ENCODE assay signal across 19 mouse cellular contexts in the genomic region with DNA sequence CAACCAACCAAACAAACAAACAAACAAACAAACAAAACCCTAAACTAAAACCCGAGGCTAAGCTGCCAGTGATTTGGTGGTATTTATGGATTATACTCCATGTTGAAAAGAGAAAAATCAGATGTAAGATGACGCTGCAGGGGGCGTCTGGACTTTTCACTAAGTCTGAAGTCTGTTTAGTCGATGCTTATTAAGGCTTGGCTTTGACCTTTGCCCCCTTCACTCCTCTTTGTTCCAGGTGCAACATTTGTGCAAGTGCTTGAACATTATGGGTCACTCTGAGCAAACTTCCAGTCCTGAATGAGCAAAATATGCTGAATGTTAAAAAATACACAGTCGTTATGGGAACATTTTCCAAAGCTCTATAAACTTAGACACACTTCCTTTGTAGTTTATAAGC.
DNase-seq lines count a peak whose midpoint lies in the region; ATAC-seq lines count a peak whose summit lies in the region.
"Had no signal": no experiment of that assay in that cellular context is flagged by ENCODE, and none has a peak within 500 bp of the region (broad histone marks: within the 10 kb centered on the region; RNA-seq: fewer than 3 reads in every experiment).

No protein-coding gene starts in this region.

- no peak overlapping the region for H3K9ac ChIP-seq in kidney, embryonic 16.5 days (replicated peaks; ENCODE audit: low read length)
- no peak overlapping the region for H3K9ac ChIP-seq in intestine, embryonic 14.5 days (ENCODE audit: low read length)
- H3K9ac ChIP-seq: embryonic facial prominence, embryonic 15.5 days; heart, embryonic 15.5 days; liver, postnatal 0 days; neural tube, embryonic 12.5 days had no signal

- 52% methylated on average over 5 of the region's 5 CpGs for whole genome bisulfite sequencing in kidney, embryonic 16.5 days
- WGBS in intestine, embryonic 14.5 days: 52% methylated on average over 5 of the region's 5 CpGs
- 39% methylated on average over 5 of the region's 5 CpGs for WGBS in limb, embryonic 10.5 days

- H3K4me3 ChIP-seq in kidney, embryonic 16.5 days (ENCODE audit: low read length): no peak overlapping the region
- no peak overlapping the region for H3K4me3 ChIP-seq in intestine, embryonic 14.5 days (ENCODE audit: low read depth, low read length)
- peak overlapping the region; percentile 26 for H3K4me3 ChIP-seq in limb, embryonic 10.5 days
- H3K4me3 ChIP-seq: embryonic facial prominence, embryonic 15.5 days; heart, adult 2 months; heart, embryonic 15.5 days; neural tube, embryonic 12.5 days had no signal

- no peaks in the 10 kb centered on the region for H3K9me3 ChIP-seq in kidney, embryonic 16.5 days (ENCODE audit: low read length)
- no peaks in the 10 kb centered on the region for H3K9me3 ChIP-seq in intestine, embryonic 14.5 days (ENCODE audit: control insufficient read depth, low read length)
- no peaks in the 10 kb centered on the region for H3K9me3 ChIP-seq in limb, embryonic 10.5 days (replicated peaks)
- H3K9me3 ChIP-seq: embryonic facial prominence, embryonic 15.5 days; heart, embryonic 15.5 days; neural tube, embryonic 12.5 days had no signal

- no peak overlapping the region for H3K27ac ChIP-seq in kidney, embryonic 16.5 days (ENCODE audit: low read length)
- H3K27ac ChIP-seq in intestine, embryonic 14.5 days (ENCODE audit: low read depth): no peak overlapping the region
- peak overlapping the region; percentile 53; the same call in 1 of the 2 replicates for H3K27ac ChIP-seq in limb, embryonic 10.5 days
- H3K27ac ChIP-seq: embryonic facial prominence, embryonic 15.5 days; heart, adult 2 months; heart, embryonic 15.5 days; kidney, postnatal 0 days; neural tube, embryonic 12.5 days had no signal

- ATAC-seq in kidney, embryonic 16.5 days (ENCODE audit: low FRiP score, low TSS enrichment): no peak
- 0 out of 2 replicates have a peak, but pooled peaks have one; percentile 43 for ATAC-seq in intestine, embryonic 14.5 days (replicated peaks; ENCODE audit: low FRiP score, low TSS enrichment, low read depth)
- ATAC-seq: liver, postnatal 0 days had no signal

- H3K36me3 ChIP-seq in kidney, embryonic 16.5 days (ENCODE audit: insufficient read depth, low read length): no peaks in the 10 kb centered on the region; the same call in 1 of the 2 replicates
- peaks cover 18% of the 10 kb centered on the region for H3K36me3 ChIP-seq in intestine, embryonic 14.5 days (ENCODE audit: control insufficient read depth, insufficient read depth, low read length)
- H3K36me3 ChIP-seq in limb, embryonic 10.5 days: peaks cover 43% of the 10 kb centered on the region
- H3K36me3 ChIP-seq: embryonic facial prominence, embryonic 15.5 days had no signal

- no peak overlapping the region for H3K4me2 ChIP-seq in kidney, embryonic 16.5 days (replicated peaks; ENCODE audit: low read depth, low read length)
- H3K4me2 ChIP-seq in intestine, embryonic 14.5 days (ENCODE audit: low read length): no peak overlapping the region
- H3K4me2 ChIP-seq: embryonic facial prominence, embryonic 15.5 days; heart, embryonic 15.5 days had no signal

- H3K4me1 ChIP-seq in kidney, embryonic 16.5 days (ENCODE audit: insufficient read depth, low read length): peaks cover 15% of the 10 kb centered on the region
- H3K4me1 ChIP-seq in intestine, embryonic 14.5 days (replicated peaks; ENCODE audit: control insufficient read depth, insufficient read depth, low read length): peaks cover 22% of the 10 kb centered on the region
- peaks cover 32% of the 10 kb centered on the region for H3K4me1 ChIP-seq in limb, embryonic 10.5 days

- DNase-seq in embryo, embryonic 10 days (ENCODE audit: low spot score): peak; percentile 44
- no peak for DNase-seq in embryo, embryonic 9.5 days (ENCODE audit: extremely low spot score)
- peak; percentile 39 to 42 for DNase-seq in kidney, adult 8-10 months
- no peak for DNase-seq in intestine, embryonic 14.5 days (ENCODE audit: low spot score)
- DNase-seq in limb, embryonic 10.5 days (ENCODE audit: low spot score): no peak
- DNase-seq in thymus, postnatal 4 days: no peak
- DNase-seq in thymus, postnatal 14 days: no peak
- DNase-seq: cerebellum, postnatal 25 days; heart, adult 2 months; layer of hippocampus, adult 9-11 months; liver; liver, postnatal 0 days; lung, postnatal 14 days; right cerebral cortex, postnatal 4 days had no signal

- no peaks in the 10 kb centered on the region for H3K27me3 ChIP-seq in kidney, embryonic 16.5 days (ENCODE audit: insufficient read depth, low read length)
- no peaks in the 10 kb centered on the region for H3K27me3 ChIP-seq in intestine, embryonic 14.5 days (replicated peaks; ENCODE audit: control insufficient read depth, insufficient read depth, low read length)
- H3K27me3 ChIP-seq in limb, embryonic 10.5 days (ENCODE audit: low read depth, poor library complexity, severe bottlenecking): no peaks in the 10 kb centered on the region
- H3K27me3 ChIP-seq: embryonic facial prominence, embryonic 15.5 days; heart, embryonic 15.5 days; neural tube, embryonic 12.5 days had no signal

Comparison
In these comparisons a context has a peak if more than half of its experiments do, and no peak if none do; other contexts are left out.
1. DNase-seq: peak in embryo, embryonic 10 days (single experiment) and kidney, adult 8-10 months (2 of 2); none in embryo, embryonic 9.5 days (single experiment), intestine, embryonic 14.5 days (single experiment), limb, embryonic 10.5 days (single experiment), thymus, postnatal 4 days (single experiment) and thymus, postnatal 14 days (single experiment).